Mouse (Mus musculus) CH12.LX (cell line): ENCODE measurements around the gene Zbtb20. TPM values are rescaled to one million over a fixed set of nuclear protein-coding genes. Genes with fewer than 3 reads are reported as not detected.

Experiments
- DNase-seq: peaks from one replicate; pipeline ENCODE4 v3.0.0-alpha.2; 2013; ENCODE audit errors: extremely low read depth
- H3K27ac ChIP-seq: 2 replicates; pipeline ENCODE4 v1.5.1; 2012; ENCODE audit warnings: low read depth, mild to moderate bottlenecking, control low read depth, moderate library complexity; ENCODE audit not compliant: insufficient read depth
- H3K27me3 ChIP-seq: replicated peaks from 2 replicates; pipeline ENCODE3; 2012; ENCODE audit warnings: inconsistent platforms
- H3K36me3 ChIP-seq, 2 experiments: replicated peaks in 1 of 2; 2 replicates each; pipeline versions ENCODE3 to v1.6.1; 2012; ENCODE audit warnings: inconsistent platforms in 1 of 2, low read length in 1 of 2, mild to moderate bottlenecking in 1 of 2, mixed read lengths in 1 of 2, moderate library complexity in 1 of 2; ENCODE audit not compliant: control insufficient read depth in 1 of 2, insufficient read depth in 1 of 2
- H3K4me1 ChIP-seq, 2 experiments: 2 replicates each; pipeline ENCODE4 v1.6.1; 2012; ENCODE audit warnings: inconsistent platforms in 1 of 2, moderate library complexity in 1 of 2; ENCODE audit not compliant: insufficient read depth in 2 of 2, control insufficient read depth in 1 of 2
- H3K4me2 ChIP-seq: 2 replicates; pipeline ENCODE4 v1.6.1; 2012; ENCODE audit warnings: low read depth, mild to moderate bottlenecking, control low read depth; ENCODE audit not compliant: poor library complexity, insufficient read depth, severe bottlenecking
- H3K4me3 ChIP-seq, 3 experiments: fragments of 150-350 bp in 1 of 3; sonication (generic) in 1 of 3; replicated peaks in 1 of 3; 2 replicates each; pipeline versions ENCODE3 to v1.5.1; 2011 to 2012; ENCODE audit warnings: low read depth in 2 of 3, low read length in 2 of 3, mild to moderate bottlenecking in 2 of 3, moderate library complexity in 2 of 3, control low read depth in 1 of 3, improper control_type of control experiment in 1 of 3, inconsistent platforms in 1 of 3, mixed read lengths in 1 of 3; ENCODE audit not compliant: poor library complexity in 1 of 3
- H3K79me2 ChIP-seq: replicated peaks from 2 replicates; pipeline ENCODE4 v1.6.1; 2012; ENCODE audit warnings: mild to moderate bottlenecking, moderate library complexity; ENCODE audit not compliant: control insufficient read depth, poor library complexity, insufficient read depth, severe bottlenecking; ENCODE audit errors: extremely low read depth
- H3K9ac ChIP-seq: 2 replicates; pipeline ENCODE4 v1.6.1; 2012; ENCODE audit warnings: low read depth, mild to moderate bottlenecking, control low read depth, moderate library complexity; ENCODE audit not compliant: insufficient read depth
- H3K9me3 ChIP-seq: replicated peaks from 2 replicates; pipeline ENCODE3; 2012; ENCODE audit warnings: low read length, inconsistent platforms, mixed read lengths
- CHD2 ChIP-seq: IDR thresholded peaks from 2 replicates; pipeline ENCODE4 v1.6.1; 2011; ENCODE audit warnings: low read length, improper control_type of control experiment
- ETS1 ChIP-seq: conservative IDR thresholded peaks from 2 replicates; pipeline ENCODE4 v1.6.1; 2012; ENCODE audit warnings: low read depth, mild to moderate bottlenecking, inconsistent platforms, low read length, improper control_type of control experiment, moderate library complexity
- HCFC1 ChIP-seq: IDR thresholded peaks from 2 replicates; pipeline ENCODE4 v1.6.1; 2012; ENCODE audit warnings: low read depth, mild to moderate bottlenecking, inconsistent platforms, low read length, improper control_type of control experiment
- JUN ChIP-seq: IDR thresholded peaks from 2 replicates; pipeline ENCODE4 v1.6.1; 2011; ENCODE audit warnings: low read depth, mild to moderate bottlenecking, low read length, improper control_type of control experiment, moderate library complexity; ENCODE audit not compliant: insufficient read depth
- MAX ChIP-seq: IDR thresholded peaks from 2 replicates; pipeline ENCODE4 v1.6.1; 2011; ENCODE audit warnings: low read length, improper control_type of control experiment
- MAZ ChIP-seq: IDR thresholded peaks from 2 replicates; pipeline ENCODE4 v1.6.1; 2012; ENCODE audit warnings: low read depth, mild to moderate bottlenecking, inconsistent platforms, low read length, improper control_type of control experiment, moderate library complexity
- MXI1 ChIP-seq: IDR thresholded peaks from 2 replicates; pipeline ENCODE4 v1.6.1; 2011; ENCODE audit warnings: mild to moderate bottlenecking, low read depth, low read length, improper control_type of control experiment
- NRF1 ChIP-seq: IDR thresholded peaks from 2 replicates; pipeline ENCODE4 v1.6.1; 2014; ENCODE audit warnings: low read depth, mild to moderate bottlenecking, inconsistent platforms, low read length, improper control_type of control experiment, moderate library complexity
- POLR2AphosphoS2 ChIP-seq: IDR thresholded peaks from 2 replicates; pipeline ENCODE4 v1.6.1; 2011; ENCODE audit warnings: low read depth, low read length, improper control_type of control experiment
- RAD21 ChIP-seq: IDR thresholded peaks from 2 replicates; pipeline ENCODE4 v1.6.1; 2011; ENCODE audit warnings: low read depth, mild to moderate bottlenecking, low read length, improper control_type of control experiment, moderate library complexity
- RCOR1 ChIP-seq: conservative IDR thresholded peaks from 2 replicates; pipeline ENCODE4 v1.6.1; 2012; ENCODE audit warnings: low read depth, mild to moderate bottlenecking, inconsistent platforms, low read length, improper control_type of control experiment
- SIN3A ChIP-seq: IDR thresholded peaks from 2 replicates; pipeline ENCODE4 v1.6.1; 2012; ENCODE audit warnings: low read length, improper control_type of control experiment, inconsistent platforms
- TBP ChIP-seq: conservative IDR thresholded peaks from 2 replicates; pipeline ENCODE4 v1.6.1; 2011; ENCODE audit warnings: low read depth, low read length, improper control_type of control experiment
- TCF12 ChIP-seq: IDR thresholded peaks from 2 replicates; pipeline ENCODE4 v1.6.1; 2014; ENCODE audit warnings: low read depth, mild to moderate bottlenecking, inconsistent platforms, low read length, improper control_type of control experiment
- USF1 ChIP-seq: IDR thresholded peaks from 2 replicates; pipeline ENCODE4 v1.6.1; 2014; ENCODE audit warnings: low read depth, mild to moderate bottlenecking, inconsistent platforms, low read length, improper control_type of control experiment
- ZKSCAN1 ChIP-seq: IDR thresholded peaks from 2 replicates; pipeline ENCODE4 v1.6.1; 2012; ENCODE audit warnings: low read depth, inconsistent platforms, low read length, improper control_type of control experiment, borderline replicate concordance
- ZMIZ1 ChIP-seq: IDR thresholded peaks from 2 replicates; pipeline ENCODE4 v1.6.1; 2012; ENCODE audit warnings: low read depth, mild to moderate bottlenecking, inconsistent platforms, low read length, improper control_type of control experiment
- dilution Hi-C: fragments of 300-500 bp; cut with MboI; formaldehyde crosslinking; loops from 2 replicates; pipeline ENCODE4 v1.14.3; 2020; ENCODE audit warnings: low sequenced_read_pairs; ENCODE audit not compliant: extremely low pct_unique_long_range_greater_than_20kb, extremely low pct_ligation_motif_present
- in situ Hi-C: fragments of 300-500 bp; cut with MboI; formaldehyde crosslinking; loops from 3 replicates; pipeline ENCODE4 v1.14.3; 2019; ENCODE audit warnings: low sequenced_read_pairs, low pct_ligation_motif_present, low pct_unique_long_range_greater_than_20kb, mixed read lengths
- polyA plus RNA-seq: library from polyadenylated mRNA; unstranded; fragments of >175 nt; gene quantifications from 2 replicates; pipeline ENCODE4 v1.2.1, GENCODE M21; 2012; ENCODE audit warnings: low read depth; ENCODE audit not compliant: insufficient read length
- total RNA-seq, 2 experiments: library from RNA; depleted of rRNA; stranded (reverse); fragments of 300-350 nt in 1 of 2; fragments of >200 nt in 1 of 2; gene quantifications; 2 replicates each; pipeline ENCODE4 v1.2.3; 2012 to 2014

Zbtb20 gene
- total and polyA plus RNA-seq, 3 experiments: 24.9 to 58.0 (median 51.6) TPM

GRCm38 (mm10) chr16:43069666-43070295, 194.1 kb downstream of the Zbtb20 start:
- DNase-seq: no peak
- Histone ChIP-seq H3K4me3 (no peak overlapping the region), H3K27me3 (no peaks in the 10 kb centered on the region), H3K4me1 (no peaks in the 10 kb centered on the region), H3K9me3 (no peaks in the 10 kb centered on the region), H3K36me3 (no peaks in the 10 kb centered on the region), H3K27ac (no peak overlapping the region), H3K4me2 (no peak overlapping the region), H3K9ac (no peak overlapping the region), H3K79me2 (no peaks in the 10 kb centered on the region)
- dilution Hi-C loops: no loop called here
- in situ Hi-C loops: no loop called here
- TF ChIP-seq NRF1 (no peak), ETS1 (no peak), MXI1 (no peak), MAX (no peak), HCFC1 (no peak), TCF12 (no peak), MAZ (no peak), POLR2AphosphoS2 (no peak), RAD21 (no peak), ZMIZ1 (no peak), CHD2 (no peak), JUN (no peak)

GRCm38 (mm10) chr16:43071875-43072274, 196.2 kb downstream of the Zbtb20 start:
- H3K27ac ChIP-seq: no peak overlapping the region
- TF ChIP-seq SIN3A (no peak), ZKSCAN1 (no peak), TBP (no peak), HCFC1 (no peak), RCOR1 (no peak), USF1 (no peak), RAD21 (no peak)
- TF ChIP-seq, all 38 proteins: peak for 0
- dilution Hi-C loops: no loop called here
- Histone ChIP-seq H3K4me3 (no peak overlapping the region), H3K27me3 (no peaks in the 10 kb centered on the region), H3K4me1 (no peaks in the 10 kb centered on the region), H3K9ac (no peak overlapping the region), H3K4me2 (no peak overlapping the region), H3K36me3 (no peaks in the 10 kb centered on the region), H3K79me2 (no peaks in the 10 kb centered on the region), H3K9me3 (no peaks in the 10 kb centered on the region)
- no peak for DNase-seq
- in situ Hi-C loops: no loop called here
